Mouse (Mus musculus): ENCODE data around the gene Esrra. TPM values are rescaled to one million over a fixed set of nuclear protein-coding genes. Genes with fewer than 3 reads are reported as not detected.
"Not testable (repeated sequence)": the region's sequence is repeated elsewhere in the genome, so short reads cannot be mapped to it uniquely, and the experiment has no call there.

Gene Esrra
- polyA plus RNA-seq, 1 experiment from 2014 or later, result 9.5 TPM

DNA sequence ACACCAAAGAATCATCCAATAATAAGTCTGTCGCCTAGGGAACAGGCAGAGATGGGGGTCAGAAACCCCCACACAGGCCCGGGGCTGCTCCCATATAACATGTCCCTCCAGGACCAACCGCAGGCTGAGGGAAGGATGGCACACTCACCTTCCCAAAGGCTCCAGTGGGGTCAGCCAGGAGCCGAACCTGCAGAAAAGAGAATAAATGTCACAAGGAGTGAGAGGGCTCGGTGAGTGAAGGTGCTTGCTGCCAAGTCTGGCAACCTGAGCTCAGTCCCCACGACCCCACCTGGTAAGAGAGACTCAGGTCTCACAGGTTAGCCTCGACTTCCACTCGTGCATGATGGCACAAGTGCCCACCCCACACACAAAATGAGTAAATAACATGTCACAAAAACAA, 14.5 kb downstream of the Esrra start:
- H3K27me3 ChIP-seq, result no peaks in the 10 kb centered on the region
- no peak for ATAC-seq (ENCODE audit: insufficient number of reproducible peaks, insufficient read depth, low FRiP score, low TSS enrichment)
- H3K9me3 ChIP-seq, result no peaks in the 10 kb centered on the region
- peaks cover 33% of the 10 kb centered on the region for H3K36me3 ChIP-seq
- no peak overlapping the region for H3K4me2 ChIP-seq (replicated peaks)
- H3K9ac ChIP-seq, result no peak overlapping the region
- 91% methylated on average over 8 of the region's 8 CpGs for WGBS
- H3K4me3 ChIP-seq, result no peak overlapping the region
- H3K4me1 ChIP-seq, result peaks cover 26% of the 10 kb centered on the region
- H3K27ac ChIP-seq, result no peak overlapping the region

DNA sequence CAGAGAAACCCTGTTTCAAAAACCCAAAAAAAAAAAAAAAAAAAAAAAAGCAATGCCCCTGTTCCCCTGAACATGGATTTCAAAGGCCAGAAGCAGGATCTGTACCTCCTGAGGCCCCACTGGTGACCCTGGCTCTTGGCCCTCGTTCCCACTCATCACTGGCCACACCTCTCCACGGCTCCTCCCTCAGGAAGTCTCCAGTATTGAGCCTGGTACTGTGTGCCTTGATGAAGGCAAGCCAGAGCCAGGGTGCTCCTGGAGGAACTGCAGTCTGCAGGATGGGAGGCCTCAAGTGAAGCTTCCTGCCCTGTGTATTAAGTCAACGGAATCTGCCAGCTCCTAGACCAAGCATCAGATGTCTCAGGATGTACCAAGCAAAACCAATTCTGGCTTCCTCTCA, 15.4 kb downstream of the Esrra start:
- no peaks in the 10 kb centered on the region for H3K9me3 ChIP-seq
- no peak for ATAC-seq (ENCODE audit: insufficient number of reproducible peaks, insufficient read depth, low FRiP score, low TSS enrichment)
- peaks cover 24% of the 10 kb centered on the region for H3K36me3 ChIP-seq
- H3K27me3 ChIP-seq, result no peaks in the 10 kb centered on the region
- 87% methylated on average over 3 of the region's 3 CpGs for WGBS
- H3K4me2 ChIP-seq (replicated peaks), result no peak overlapping the region
- H3K27ac ChIP-seq, result no peak overlapping the region
- H3K9ac ChIP-seq, result no peak overlapping the region
- H3K4me1 ChIP-seq, result peaks cover 22% of the 10 kb centered on the region
- H3K4me3 ChIP-seq, result no peak overlapping the region

DNA sequence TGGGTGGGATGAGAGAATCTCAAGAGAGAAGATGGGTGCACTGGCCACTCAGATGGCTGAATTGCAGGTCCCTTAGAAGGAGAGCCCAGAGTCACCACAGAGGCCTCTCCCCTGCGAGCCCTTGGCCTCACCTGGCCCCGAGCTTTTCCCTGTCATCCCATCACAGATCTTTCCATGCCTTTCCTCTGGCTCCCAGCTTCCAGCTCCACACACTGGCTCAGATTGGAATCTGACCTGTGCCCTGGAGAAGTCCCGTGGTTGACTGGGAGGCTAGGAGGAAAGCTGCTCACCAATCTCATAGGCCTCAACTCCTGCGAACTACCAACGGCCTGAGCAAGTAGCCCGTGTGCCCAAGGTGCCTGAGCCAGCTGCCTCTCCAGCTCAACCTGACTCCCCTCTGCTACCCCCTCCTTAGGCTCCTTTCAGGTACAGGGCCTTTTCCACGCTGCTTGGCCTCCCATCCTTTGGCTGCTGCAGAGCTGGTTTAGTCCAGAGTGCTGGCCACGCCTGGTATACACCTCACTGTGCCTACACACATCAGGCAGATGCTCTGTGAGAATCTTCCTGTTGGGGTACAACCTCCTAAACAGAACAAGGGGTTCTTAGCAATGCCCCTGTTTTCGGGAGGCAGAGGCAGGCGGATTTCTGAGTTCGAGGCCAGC, 16.0 kb downstream of the Esrra start:
- Histone ChIP-seq H3K4me1 (peaks cover 18% of the 10 kb centered on the region), H3K4me2 (replicated peaks) (no peak overlapping the region), H3K9ac (no peak overlapping the region), H3K27me3 (no peaks in the 10 kb centered on the region), H3K36me3 (peaks cover 23% of the 10 kb centered on the region), H3K9me3 (no peaks in the 10 kb centered on the region), H3K27ac (no peak overlapping the region), H3K4me3 (no peak overlapping the region)
- no peak for ATAC-seq (ENCODE audit: insufficient number of reproducible peaks, insufficient read depth, low FRiP score, low TSS enrichment)
- WGBS, result 90% methylated on average over 11 of the region's 11 CpGs

DNA sequence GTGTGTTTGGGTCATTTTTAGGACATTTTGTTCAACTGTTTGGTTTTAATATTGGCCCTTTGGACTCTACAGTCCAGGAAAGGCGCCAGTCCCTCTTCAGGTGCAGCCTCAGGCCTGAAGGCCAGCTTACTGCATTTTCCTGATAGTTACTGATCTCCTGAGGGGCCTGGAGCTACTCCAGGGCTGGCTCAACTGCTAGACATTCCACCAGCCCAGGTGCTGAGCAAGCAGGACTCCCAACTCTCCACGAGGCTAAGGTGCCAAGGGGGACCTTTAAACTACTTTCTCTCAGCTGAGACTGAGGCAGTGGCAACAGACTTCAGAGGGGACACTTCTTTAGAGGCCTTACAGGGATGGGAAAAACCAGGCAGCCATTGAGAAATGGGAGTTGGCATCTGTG, 16.8 kb downstream of the Esrra start:
- ATAC-seq (ENCODE audit: insufficient number of reproducible peaks, insufficient read depth, low FRiP score, low TSS enrichment), result no peak
- Histone ChIP-seq H3K4me1 (peaks cover 18% of the 10 kb centered on the region), H3K4me3 (no peak overlapping the region), H3K27me3 (no peaks in the 10 kb centered on the region), H3K27ac (no peak overlapping the region), H3K36me3 (peaks cover 23% of the 10 kb centered on the region), H3K9me3 (no peaks in the 10 kb centered on the region), H3K4me2 (replicated peaks) (no peak overlapping the region), H3K9ac (no peak overlapping the region)
- WGBS, result 80% methylated on average over 2 of the region's 2 CpGs

DNA sequence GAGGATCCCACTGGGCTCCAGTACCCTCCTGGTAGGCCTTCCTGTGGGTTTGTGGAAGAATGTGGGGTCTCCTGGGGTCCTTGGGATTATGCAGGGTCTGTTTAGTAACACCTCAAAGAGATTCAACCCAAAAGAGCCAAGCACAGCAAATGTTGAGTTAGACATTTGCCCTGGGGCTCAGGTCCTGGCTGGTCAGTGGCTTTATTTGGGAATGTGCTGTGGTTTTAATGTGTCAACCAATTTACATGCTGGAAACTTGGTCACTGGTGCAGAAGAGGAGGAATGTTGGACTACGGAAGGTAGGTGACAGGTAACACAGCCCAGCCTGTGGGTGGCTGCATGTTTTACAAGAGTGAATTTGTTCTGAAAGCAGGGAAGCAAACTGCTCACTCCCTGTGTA, 18.6 kb downstream of the Esrra start:
- Histone ChIP-seq H3K4me3 (no peak overlapping the region), H3K27ac (no peak overlapping the region), H3K9ac (no peak overlapping the region), H3K9me3 (no peaks in the 10 kb centered on the region), H3K36me3 (peaks cover 23% of the 10 kb centered on the region), H3K4me1 (peaks cover 7% of the 10 kb centered on the region), H3K27me3 (no peaks in the 10 kb centered on the region), H3K4me2 (replicated peaks) (no peak overlapping the region)
- no peak for ATAC-seq (ENCODE audit: insufficient number of reproducible peaks, insufficient read depth, low FRiP score, low TSS enrichment)
- 97% methylated on average over 1 of the region's 1 CpGs for WGBS

DNA sequence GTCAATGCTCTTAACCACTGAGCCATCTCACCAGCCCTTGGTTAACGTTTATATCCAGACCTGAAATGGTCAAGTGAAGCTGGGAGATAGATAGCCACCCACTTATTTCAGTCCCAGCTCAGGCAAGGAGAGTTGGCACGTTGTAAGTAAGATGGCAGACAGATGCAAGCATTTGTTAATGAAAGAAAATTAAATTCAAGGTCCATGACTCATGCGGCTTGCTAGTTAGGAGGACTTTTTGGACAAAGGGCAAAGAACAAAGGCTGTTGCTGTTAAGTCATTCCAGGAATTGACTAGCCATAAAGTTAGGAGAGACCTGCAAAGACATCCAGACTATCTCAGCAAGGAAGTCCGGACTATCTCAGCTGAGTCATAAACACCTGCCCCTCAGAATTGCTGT, 22.0 kb downstream of the Esrra start:
- no peak overlapping the region for H3K27ac ChIP-seq
- no peaks in the 10 kb centered on the region for H3K4me1 ChIP-seq
- no peaks in the 10 kb centered on the region for H3K27me3 ChIP-seq
- no peak overlapping the region for H3K4me3 ChIP-seq
- H3K9me3 ChIP-seq, result 0 out of 2 replicates have a peak, but pooled peaks cover 3% of the 10 kb centered on the region
- 0 out of 2 replicates have a peak, but pooled peaks cover 2% of the 10 kb centered on the region for H3K36me3 ChIP-seq
- 82% methylated on average over 4 of the region's 4 CpGs for WGBS
- H3K9ac ChIP-seq, result no peak overlapping the region
- H3K4me2 ChIP-seq (replicated peaks), result no peak overlapping the region
- no peak for ATAC-seq (ENCODE audit: insufficient number of reproducible peaks, insufficient read depth, low FRiP score, low TSS enrichment)

DNA sequence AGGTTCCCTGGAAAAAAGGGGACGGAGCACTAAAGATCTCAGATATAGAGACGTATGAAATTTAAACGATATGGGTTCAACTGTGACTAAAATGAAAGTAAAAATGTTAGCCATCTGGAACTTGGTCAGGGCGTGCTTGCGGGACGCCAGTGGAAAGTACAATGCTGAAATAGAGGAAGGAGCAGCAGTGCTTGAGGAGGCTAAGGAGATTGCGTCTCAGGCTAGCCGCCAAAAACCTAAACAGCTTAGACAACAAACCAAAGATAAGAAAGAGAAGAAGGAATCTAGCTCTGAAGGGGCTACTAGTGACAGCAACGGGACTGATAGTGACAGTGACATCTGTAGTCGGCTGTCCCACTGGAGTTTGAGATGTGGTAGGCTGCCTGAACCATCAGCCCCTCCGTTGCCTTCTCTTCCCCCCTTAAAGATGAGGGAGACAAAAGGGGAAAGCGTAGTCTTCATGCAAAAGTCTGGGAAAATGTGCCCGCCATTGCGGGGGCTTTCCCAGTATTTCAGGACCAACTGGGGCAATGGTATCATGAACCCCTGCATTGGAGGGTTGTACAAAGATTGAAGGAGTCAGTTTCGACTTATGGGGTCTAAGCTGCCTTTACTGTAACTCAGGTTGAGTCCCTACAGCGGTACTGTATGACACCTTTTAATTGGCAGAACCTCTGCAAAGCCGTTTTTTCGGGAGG, 25.9 kb downstream of the Esrra start:
- not testable (repeated sequence) for ATAC-seq (ENCODE audit: insufficient number of reproducible peaks, insufficient read depth, low FRiP score, low TSS enrichment); H3K4me1 ChIP-seq; H3K36me3 ChIP-seq; H3K4me2 ChIP-seq (replicated peaks); H3K27ac ChIP-seq; H3K9me3 ChIP-seq; H3K4me3 ChIP-seq; H3K9ac ChIP-seq; H3K27me3 ChIP-seq
- 86% methylated on average over 18 of the region's 18 CpGs for WGBS

DNA sequence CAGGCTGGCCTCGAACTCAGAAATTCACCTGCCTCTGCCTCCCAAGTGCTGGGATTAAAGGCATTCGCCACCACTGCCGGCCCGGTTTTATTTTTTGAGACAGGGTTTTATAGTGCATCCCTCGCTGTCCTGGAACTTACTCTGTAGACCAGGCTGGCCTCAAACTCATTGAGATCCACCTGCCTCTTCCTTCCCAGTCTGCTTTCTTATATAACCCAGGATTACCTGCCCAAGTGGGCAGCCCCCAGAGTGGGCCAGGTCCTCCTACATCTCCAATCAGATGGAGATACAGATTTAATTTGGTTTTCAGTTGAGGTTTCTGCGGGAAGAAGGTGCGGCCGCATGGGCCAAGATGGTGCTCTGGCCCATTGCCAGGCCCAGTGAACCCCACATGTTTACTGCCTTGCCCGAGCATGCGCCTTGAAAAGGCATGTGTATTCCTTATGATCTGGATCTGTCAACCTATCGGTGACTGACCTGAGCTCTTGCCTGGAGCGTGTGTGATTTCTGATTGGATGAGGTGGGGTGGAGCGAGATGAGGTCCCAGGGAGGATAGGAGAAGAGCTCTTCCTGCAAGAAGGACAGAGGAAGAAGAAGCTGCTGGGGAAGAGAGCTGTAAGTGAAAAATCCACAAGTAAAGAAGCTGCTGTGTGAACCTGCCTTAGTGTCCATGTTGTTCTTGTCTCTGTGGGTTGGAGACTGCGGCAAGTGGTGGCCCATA, 27.7 kb downstream of the Esrra start:
- Histone ChIP-seq H3K9me3 (0 out of 2 replicates have a peak, but pooled peaks cover 3% of the 10 kb centered on the region), H3K4me2 (replicated peaks) (no peak overlapping the region), H3K9ac (no peak overlapping the region), H3K4me3 (no peak overlapping the region), H3K36me3 (no peaks in the 10 kb centered on the region), H3K27me3 (no peaks in the 10 kb centered on the region), H3K27ac (no peak overlapping the region), H3K4me1 (no peaks in the 10 kb centered on the region)
- WGBS, result 89% methylated on average over 14 of the region's 14 CpGs
- no peak for ATAC-seq (ENCODE audit: insufficient number of reproducible peaks, insufficient read depth, low FRiP score, low TSS enrichment)

DNA sequence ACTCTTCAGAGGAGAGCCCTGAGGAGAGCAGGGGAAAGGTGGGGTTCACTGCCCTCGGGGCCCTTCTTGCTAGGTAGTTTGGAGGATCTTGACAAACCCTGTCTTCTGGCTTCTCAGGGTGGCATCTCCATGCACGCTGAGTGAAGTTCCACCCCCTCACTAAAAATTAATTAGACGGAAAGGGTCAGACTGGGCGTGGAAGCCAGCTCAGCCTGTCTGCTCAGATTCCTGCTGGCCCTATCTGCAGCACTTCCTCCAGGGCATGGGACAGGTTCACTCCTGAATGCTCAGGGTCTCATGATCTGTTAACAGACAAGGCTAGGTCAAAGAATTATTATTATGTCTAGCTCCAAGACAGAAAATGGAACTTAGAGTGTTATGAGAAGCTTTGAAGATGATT, 29.1 kb downstream of the Esrra start:
- Histone ChIP-seq H3K36me3 (no peaks in the 10 kb centered on the region), H3K4me1 (no peaks in the 10 kb centered on the region), H3K27me3 (no peaks in the 10 kb centered on the region), H3K9me3 (0 out of 2 replicates have a peak, but pooled peaks cover 3% of the 10 kb centered on the region), H3K4me2 (replicated peaks) (no peak overlapping the region), H3K4me3 (no peak overlapping the region), H3K27ac (no peak overlapping the region), H3K9ac (no peak overlapping the region)
- ATAC-seq (ENCODE audit: insufficient number of reproducible peaks, insufficient read depth, low FRiP score, low TSS enrichment), result no peak
- 56% methylated on average over 4 of the region's 4 CpGs for WGBS

DNA sequence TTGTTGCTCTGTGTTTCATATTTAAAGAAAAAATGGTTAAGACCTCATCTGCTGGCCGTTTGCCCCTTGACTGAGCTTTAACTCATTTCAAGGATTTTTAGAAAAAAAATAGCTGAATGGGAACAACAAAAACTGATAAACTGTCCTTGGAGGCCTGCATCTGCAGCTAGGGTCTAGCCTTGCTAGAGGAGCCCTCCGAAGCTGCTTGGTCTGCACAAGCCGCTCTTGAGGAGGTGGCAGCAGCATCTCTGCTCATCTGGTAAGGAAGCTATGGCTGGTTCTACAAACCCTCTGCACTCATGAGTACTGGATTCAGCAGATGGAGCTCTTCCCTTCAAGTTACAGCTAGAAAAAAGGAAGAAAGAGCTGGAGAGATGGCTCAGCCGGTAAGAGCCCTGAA, 43.6 kb downstream of the Esrra start:
- Histone ChIP-seq H3K4me2 (replicated peaks) (no peak overlapping the region), H3K9ac (no peak overlapping the region), H3K4me3 (no peak overlapping the region), H3K27me3 (no peaks in the 10 kb centered on the region), H3K27ac (no peak overlapping the region), H3K36me3 (no peaks in the 10 kb centered on the region), H3K9me3 (peaks cover 4% of the 10 kb centered on the region; the same call in 1 of the 2 replicates), H3K4me1 (no peaks in the 10 kb centered on the region)
- WGBS, result 88% methylated on average over 4 of the region's 4 CpGs
- ATAC-seq (ENCODE audit: insufficient number of reproducible peaks, insufficient read depth, low FRiP score, low TSS enrichment), result no peak

DNA sequence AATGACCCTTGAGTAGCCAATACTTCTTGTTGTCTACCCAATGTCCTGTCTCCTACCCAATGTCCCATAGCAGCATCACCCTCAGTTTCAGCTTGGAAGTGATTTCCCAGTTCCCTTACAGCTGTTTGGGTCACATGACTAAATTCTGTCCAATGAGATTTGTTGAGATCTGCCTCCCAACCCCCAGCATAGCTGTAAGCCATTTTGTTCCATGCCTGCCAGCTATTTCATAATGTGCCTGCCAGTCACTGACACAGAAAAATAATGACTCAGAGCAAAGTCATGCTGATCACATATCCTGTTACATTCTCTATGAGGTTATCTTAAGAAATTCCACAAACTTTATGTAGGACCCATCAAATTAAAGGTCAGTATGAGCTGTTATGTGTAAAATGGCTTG, 44.8 kb downstream of the Esrra start:
- no peak overlapping the region for H3K9ac ChIP-seq
- H3K9me3 ChIP-seq, result peaks cover 4% of the 10 kb centered on the region; the same call in 1 of the 2 replicates
- no peak for ATAC-seq (ENCODE audit: insufficient number of reproducible peaks, insufficient read depth, low FRiP score, low TSS enrichment)

DNA sequence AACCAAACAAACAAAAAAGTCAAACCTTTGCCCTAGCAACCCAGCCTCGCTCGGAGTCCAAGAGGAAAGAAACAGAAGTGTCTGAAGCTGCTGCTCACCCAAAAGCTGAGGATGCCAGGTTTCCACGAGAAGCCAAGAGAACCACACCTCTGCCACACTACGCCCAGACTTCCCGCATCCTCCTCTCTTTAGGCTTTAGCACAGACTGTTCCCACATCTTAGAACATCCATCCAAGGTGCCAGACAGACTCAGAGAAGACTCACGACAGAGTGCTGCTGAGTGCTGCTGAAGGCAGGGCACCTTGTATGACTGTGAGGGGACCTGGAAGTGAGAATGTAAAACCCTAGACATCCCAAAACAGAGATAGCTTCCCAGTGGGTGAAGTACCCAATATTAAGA, 45.8 kb downstream of the Esrra start:
- H3K27ac ChIP-seq, result no peak overlapping the region

More for the DNA sequence above, 44.8 kb downstream of the Esrra start:
- H3K36me3 ChIP-seq, result no peaks in the 10 kb centered on the region
- H3K4me3 ChIP-seq, result no peak overlapping the region
- H3K27me3 ChIP-seq, result no peaks in the 10 kb centered on the region
- H3K27ac ChIP-seq, result no peak overlapping the region
- no peak overlapping the region for H3K4me2 ChIP-seq (replicated peaks)
- H3K4me1 ChIP-seq, result no peaks in the 10 kb centered on the region

More for the DNA sequence above, 45.8 kb downstream of the Esrra start:
- no peaks in the 10 kb centered on the region for H3K27me3 ChIP-seq
- H3K9me3 ChIP-seq, result peaks cover 3% of the 10 kb centered on the region; the same call in 1 of the 2 replicates
- no peaks in the 10 kb centered on the region for H3K4me1 ChIP-seq
- no peak overlapping the region for H3K9ac ChIP-seq
- 83% methylated on average over 6 of the region's 6 CpGs for WGBS
- ATAC-seq (ENCODE audit: insufficient number of reproducible peaks, insufficient read depth, low FRiP score, low TSS enrichment), result no peak
- H3K4me3 ChIP-seq, result no peak overlapping the region
- H3K36me3 ChIP-seq, result no peaks in the 10 kb centered on the region
- H3K4me2 ChIP-seq (replicated peaks), result no peak overlapping the region
